Mouse (Mus musculus) intestine, embryonic 14.5 days (tissue): Measurements from ENCODE around the gene Nos2. TPM values are rescaled to one million over a fixed set of nuclear protein-coding genes. Genes with fewer than 3 reads are reported as not detected.

ENCODE experiments used
- ATAC-seq: fragments of 200-750 bp; cut with Nextera tagmentation; replicated peaks from 2 replicates; pipeline ENCODE4 v1.8.0; 2017; ENCODE audit warnings: low read depth, moderate number of reproducible peaks, moderate TSS enrichment, moderate library complexity; ENCODE audit not compliant: low FRiP score, low TSS enrichment
- DNase-seq: peaks from one replicate; pipeline ENCODE4 v3.0.0-alpha.2; 2018; ENCODE audit warnings: low spot score
- H3K27ac ChIP-seq: fragments of 300-500 bp; sonication (generic); 2 replicates; pipeline ENCODE4 v1.5.1; 2014; ENCODE audit warnings: low read depth, mild to moderate bottlenecking, control low read depth
- H3K27me3 ChIP-seq: fragments of 300-500 bp; sonication (generic); replicated peaks from 2 replicates; pipeline ENCODE4 v1.6.1; 2014; ENCODE audit warnings: low read length, control low read depth; ENCODE audit not compliant: control insufficient read depth, insufficient read depth
- H3K36me3 ChIP-seq: fragments of 300-500 bp; sonication (generic); 2 replicates; pipeline ENCODE4 v1.6.1; 2014; ENCODE audit warnings: low read length, control low read depth; ENCODE audit not compliant: control insufficient read depth, insufficient read depth
- H3K4me1 ChIP-seq: fragments of 300-500 bp; sonication (generic); replicated peaks from 2 replicates; pipeline ENCODE4 v1.6.1; 2014; ENCODE audit warnings: low read length, control low read depth, mixed read lengths; ENCODE audit not compliant: control insufficient read depth, insufficient read depth
- H3K4me2 ChIP-seq: fragments of 300-500 bp; sonication (generic); 2 replicates; pipeline ENCODE4 v1.6.1; 2014; ENCODE audit warnings: low read length
- H3K4me3 ChIP-seq: fragments of 300-500 bp; sonication (generic); 2 replicates; pipeline ENCODE4 v1.5.1; 2014; ENCODE audit warnings: low read depth, low read length, control low read depth, mixed read lengths
- H3K9ac ChIP-seq: fragments of 300-500 bp; sonication (generic); 2 replicates; pipeline ENCODE4 v1.6.1; 2014; ENCODE audit warnings: mild to moderate bottlenecking, low read length
- H3K9me3 ChIP-seq: fragments of 300-500 bp; sonication (generic); 2 replicates; pipeline ENCODE4 v1.6.1; 2016; ENCODE audit warnings: low read length, control low read depth; ENCODE audit not compliant: control insufficient read depth
- WGBS: fragments of 180-500 bp; shearing (Covaris S2); extraction: QIAGEN DNeasy Blood & Tissue Kit; methylation state at CpG from one replicate; pipeline ENCODE4 v1.1.7; 2014; 5-methylcytosine and 5-hydroxymethylcytosine counted together
- polyA plus RNA-seq: library from polyadenylated mRNA; unstranded; fragments of >200 nt; fragmentation: Nextera tagmentation; extraction: Ambion mirVana; gene quantifications from 2 replicates; pipeline ENCODE4 v1.2.1, GENCODE M21; 2014

The Nos2 gene
- polyA plus RNA-seq, 1 experiment from 2014 or later = 1.2 TPM

DNA sequence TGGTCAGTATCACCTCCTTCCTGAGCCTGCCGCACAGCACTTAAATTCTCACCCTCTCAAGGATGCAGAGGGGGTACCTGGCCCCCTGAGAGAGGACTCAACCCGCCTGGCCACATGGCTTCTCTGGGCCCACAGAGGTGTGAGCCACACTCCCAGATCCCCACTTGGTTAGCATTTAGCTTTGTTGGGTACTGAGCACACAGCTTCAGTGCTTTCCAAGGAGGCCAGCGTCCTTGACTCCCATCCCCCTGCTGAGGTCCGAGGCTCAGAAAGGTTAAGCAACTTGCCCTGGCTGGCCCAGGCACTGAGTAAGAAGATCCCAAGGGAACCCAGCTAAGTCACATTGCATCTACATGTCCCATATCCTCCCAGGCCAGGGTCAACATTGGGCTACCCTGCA, 47.5 kb downstream of the Nos2 start:
- H3K9ac ChIP-seq = no peak overlapping the region
- H3K4me3 ChIP-seq = no peak overlapping the region
- H3K27me3 ChIP-seq = no peaks in the 10 kb centered on the region
- no peaks in the 10 kb centered on the region for H3K9me3 ChIP-seq
- H3K36me3 ChIP-seq = no peaks in the 10 kb centered on the region
- H3K4me1 ChIP-seq = 0 out of 2 replicates have a peak, but pooled peaks cover 4% of the 10 kb centered on the region
- no peak overlapping the region for H3K4me2 ChIP-seq
- 76% methylated on average over 4 of the region's 4 CpGs for WGBS
- ATAC-seq (no peak), DNase-seq (no peak)
- H3K27ac ChIP-seq = no peak overlapping the region

DNA sequence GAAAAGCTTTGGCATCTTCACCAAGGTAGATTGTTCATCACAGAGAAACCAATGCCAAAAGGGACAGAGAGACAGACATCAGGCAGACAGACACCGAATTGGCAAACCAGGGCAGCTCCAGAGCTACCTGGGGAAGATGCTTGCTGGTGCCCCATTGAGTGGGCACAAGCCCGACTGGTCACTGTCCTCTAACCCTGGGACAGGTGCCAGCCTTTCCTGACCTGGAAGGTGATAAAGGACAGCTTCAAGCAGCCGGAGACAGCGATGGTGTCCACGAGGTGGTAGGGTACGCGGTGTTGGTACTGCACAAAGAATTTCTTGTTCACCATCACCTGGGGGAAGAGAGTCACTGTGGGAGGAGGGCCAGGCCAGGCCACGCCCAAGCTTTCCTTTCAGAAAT, 50.5 kb downstream of the Nos2 start:
- 85% methylated on average over 8 of the region's 8 CpGs for WGBS
- DNase-seq (no peak), ATAC-seq (no peak)
- no peak overlapping the region for H3K4me2 ChIP-seq
- H3K4me1 ChIP-seq = peaks cover 8% of the 10 kb centered on the region; the same call in 1 of the 2 replicates
- H3K9me3 ChIP-seq = no peaks in the 10 kb centered on the region
- H3K36me3 ChIP-seq = no peaks in the 10 kb centered on the region
- no peaks in the 10 kb centered on the region for H3K27me3 ChIP-seq
- no peak overlapping the region for H3K9ac ChIP-seq
- no peak overlapping the region for H3K27ac ChIP-seq
- no peak overlapping the region for H3K4me3 ChIP-seq

GRCm38 (mm10) chr11:78971746-78972145, 51.2 kb downstream of the Nos2 start:
- Histone ChIP-seq H3K9me3 (no peaks in the 10 kb centered on the region), H3K4me2 (no peak overlapping the region), H3K9ac (no peak overlapping the region), H3K27me3 (no peaks in the 10 kb centered on the region), H3K4me3 (no peak overlapping the region), H3K27ac (no peak overlapping the region), H3K4me1 (peaks cover 8% of the 10 kb centered on the region; the same call in 1 of the 2 replicates), H3K36me3 (no peaks in the 10 kb centered on the region)
- 90% methylated on average over 3 of the region's 3 CpGs for WGBS
- DNase-seq = no peak
- ATAC-seq = no peak

DNA sequence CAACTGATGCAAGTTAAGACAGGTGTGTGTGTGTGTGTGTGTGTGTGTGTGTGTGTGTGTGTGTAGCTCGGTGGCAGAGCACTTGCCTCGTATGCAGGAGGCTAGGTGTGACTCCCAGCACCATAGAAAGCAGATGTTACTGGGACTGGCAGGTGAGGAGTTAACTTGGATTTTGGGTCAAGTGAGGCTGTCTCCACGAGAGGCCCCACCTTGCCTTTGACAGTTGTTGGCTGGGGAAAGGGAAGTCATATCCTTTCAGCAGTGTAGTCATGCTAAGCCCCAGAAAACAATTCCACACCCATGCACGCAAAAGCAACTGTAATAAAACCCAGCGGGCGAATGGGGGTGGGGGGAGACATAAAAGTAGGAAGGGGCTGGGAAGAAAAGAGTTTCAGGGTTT, 51.7 kb downstream of the Nos2 start:
- no peaks in the 10 kb centered on the region for H3K36me3 ChIP-seq
- no peaks in the 10 kb centered on the region for H3K27me3 ChIP-seq
- no peak overlapping the region for H3K4me3 ChIP-seq
- peaks cover 8% of the 10 kb centered on the region; the same call in 1 of the 2 replicates for H3K4me1 ChIP-seq
- WGBS = 31% methylated on average over 6 of the region's 6 CpGs
- no peaks in the 10 kb centered on the region for H3K9me3 ChIP-seq
- no peak for DNase-seq
- no peak overlapping the region for H3K4me2 ChIP-seq
- no peak for ATAC-seq
- H3K27ac ChIP-seq = peak overlapping the region; percentile 33; the same call in 1 of the 2 replicates
- H3K9ac ChIP-seq = no peak overlapping the region

DNA sequence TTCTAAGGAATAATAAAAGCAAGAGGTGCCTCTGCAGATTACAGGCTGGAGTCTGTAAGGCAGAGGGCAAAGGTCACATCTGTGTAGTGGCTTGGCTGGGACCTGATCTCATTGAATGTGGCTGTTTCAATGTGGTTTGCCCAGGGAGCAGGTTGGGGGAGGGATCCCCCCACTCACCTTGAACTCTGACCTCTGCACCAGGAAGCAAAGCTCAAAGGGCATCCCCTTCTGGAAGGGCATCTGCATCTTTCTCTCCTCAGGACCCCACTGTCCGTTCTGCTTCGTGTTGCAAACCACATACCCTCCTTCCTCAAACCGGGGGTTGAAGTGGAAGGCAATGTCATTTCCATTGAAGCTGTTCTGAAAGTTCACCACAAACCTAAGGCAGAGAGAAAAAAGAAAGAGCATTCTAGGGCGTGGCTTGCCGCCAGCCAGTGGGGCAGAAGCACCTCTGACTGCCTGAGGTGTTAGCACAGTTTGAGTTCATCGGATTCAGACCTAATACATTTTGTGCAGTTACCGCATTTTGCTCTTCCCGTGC, 52.3 kb downstream of the Nos2 start:
- no peak overlapping the region for H3K4me3 ChIP-seq
- no peak overlapping the region for H3K9ac ChIP-seq
- no peaks in the 10 kb centered on the region for H3K9me3 ChIP-seq
- H3K27me3 ChIP-seq = no peaks in the 10 kb centered on the region
- peak overlapping the region; percentile 33; the same call in 1 of the 2 replicates for H3K27ac ChIP-seq
- no peak overlapping the region for H3K4me2 ChIP-seq
- H3K36me3 ChIP-seq = no peaks in the 10 kb centered on the region
- ATAC-seq (0 out of 2 replicates have a peak, but pooled peaks have one; percentile 32), DNase-seq (no peak)
- peaks cover 8% of the 10 kb centered on the region; the same call in 1 of the 2 replicates for H3K4me1 ChIP-seq
- 58% methylated on average over 8 of the region's 8 CpGs for WGBS

- Histone ChIP-seq H3K4me2 (no peak overlapping the region), H3K4me3 (no peak overlapping the region), H3K9ac (no peak overlapping the region), H3K9me3 (no peaks in the 10 kb centered on the region), H3K27me3 (no peaks in the 10 kb centered on the region), H3K36me3 (no peaks in the 10 kb centered on the region), H3K27ac (no peak overlapping the region), H3K4me1 (peaks cover 8% of the 10 kb centered on the region; the same call in 1 of the 2 replicates)
- ATAC-seq = no peak
- 71% methylated on average over 17 of the region's 17 CpGs for WGBS
- no peak for DNase-seq
Measured at GRCm38 (mm10) chr11:78973381-78974150, 53.0 kb downstream of the Nos2 start.

DNA sequence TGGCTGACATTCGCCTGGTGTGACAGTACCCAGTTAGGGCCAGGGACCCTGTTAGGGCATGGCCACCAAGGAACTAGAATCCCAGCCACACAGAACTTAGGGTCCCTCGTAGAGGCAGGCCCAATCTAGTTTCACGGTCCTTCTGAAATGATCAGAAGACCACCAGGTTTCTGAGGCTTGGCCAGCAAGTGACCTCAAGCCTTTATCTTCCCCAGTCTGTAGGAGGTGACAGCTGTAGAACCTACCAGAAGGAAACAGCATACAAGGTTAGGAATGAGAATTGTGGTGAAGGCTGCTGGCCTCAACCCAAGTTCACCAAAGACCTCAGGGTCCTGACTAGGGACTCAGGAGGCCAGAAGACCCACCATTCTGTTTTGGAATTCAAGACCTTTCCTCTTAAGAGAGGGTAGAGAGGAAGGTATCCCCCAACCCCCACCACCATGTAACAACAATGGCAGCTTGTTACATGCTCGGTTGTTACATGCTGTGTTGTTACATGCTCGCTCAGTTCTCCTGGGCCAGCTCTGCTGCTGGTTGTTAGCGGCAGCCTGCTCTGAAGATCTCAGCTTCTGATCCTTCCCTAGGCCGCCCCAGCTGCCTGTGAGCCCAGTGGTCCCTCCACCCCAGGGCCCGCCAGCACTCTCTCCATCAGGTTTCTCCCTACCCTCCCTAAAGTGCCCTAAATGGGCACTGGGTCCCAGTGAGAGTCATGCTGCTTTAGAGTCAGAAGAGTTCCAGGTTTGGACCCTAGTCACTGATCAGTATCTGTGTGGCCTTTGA, 56.3 kb downstream of the Nos2 start:
- ATAC-seq (no peak), DNase-seq (no peak)
- no peak overlapping the region for H3K4me2 ChIP-seq
- no peaks in the 10 kb centered on the region for H3K27me3 ChIP-seq
- no peak overlapping the region for H3K4me3 ChIP-seq
- no peaks in the 10 kb centered on the region for H3K9me3 ChIP-seq
- H3K36me3 ChIP-seq = no peaks in the 10 kb centered on the region
- WGBS = 79% methylated on average over 8 of the region's 8 CpGs
- H3K27ac ChIP-seq = no peak overlapping the region
- H3K4me1 ChIP-seq = peaks cover 8% of the 10 kb centered on the region; the same call in 1 of the 2 replicates
- H3K9ac ChIP-seq = no peak overlapping the region

- DNase-seq = no peak
- no peak overlapping the region for H3K4me3 ChIP-seq
- H3K4me2 ChIP-seq = no peak overlapping the region
- H3K9ac ChIP-seq = no peak overlapping the region
- 84% methylated on average over 12 of the region's 12 CpGs for WGBS
- peaks cover 1% of the 10 kb centered on the region; the same call in 1 of the 2 replicates for H3K4me1 ChIP-seq
- no peak for ATAC-seq
- H3K9me3 ChIP-seq = no peaks in the 10 kb centered on the region
- no peaks in the 10 kb centered on the region for H3K36me3 ChIP-seq
- H3K27ac ChIP-seq = no peak overlapping the region
- H3K27me3 ChIP-seq = no peaks in the 10 kb centered on the region
Measured at GRCm38 (mm10) chr11:78978176-78979019, 57.8 kb downstream of the Nos2 start.
